Mouse (Mus musculus): ENCODE measurements around the gene Gm13078. TPM values are rescaled to one million over a fixed set of nuclear protein-coding genes. Genes with fewer than 3 reads are reported as not detected.

Gene Gm13078
- under 1 TPM in 1 of 2 experiments, not detected in 1; 0.16 TPM for polyA plus RNA-seq (2017; shearing (Covaris generic))

GRCm38 (mm10) chr4:143719155-143719554 is at the start of gene Gm13078:
Gene Gm13078, plus strand, starts transcription at chr4:143719455.
- ATAC-seq: no peak

- no peak for ATAC-seq
Measured at GRCm38 (mm10) chr4:143702611-143703010, 16.6 kb upstream of the Gm13078 start, which contains the start of gene Gm13089. Gene Gm13089, minus strand, starts transcription at chr4:143702711.

Other genes starting within 250 kb of the Gm13078 start
- not detected for gene Gm13043, start 208.1 kb upstream of the Gm13078 start, polyA plus RNA-seq (2017; shearing (Covaris generic))
- gene Gm13040, start 183.5 kb upstream of the Gm13078 start, polyA plus RNA-seq (2017; shearing (Covaris generic)): not detected
- not detected for gene BC080695, start 167.8 kb upstream of the Gm13078 start, polyA plus RNA-seq (2017; shearing (Covaris generic))
- not detected for gene Gm13057, start 167.7 kb upstream of the Gm13078 start, polyA plus RNA-seq (2017; shearing (Covaris generic))
- gene Gm13083, start 104.5 kb upstream of the Gm13078 start, polyA plus RNA-seq (2017; shearing (Covaris generic)): not detected
- not detected for gene Gm13088, start 62.2 kb upstream of the Gm13078 start, polyA plus RNA-seq (2017; shearing (Covaris generic))
- under 1 TPM in 1 of 2 experiments, not detected in 1; 0.30 TPM for gene Gm13089, start 16.7 kb upstream of the Gm13078 start, polyA plus RNA-seq (2017; shearing (Covaris generic))
- gene Gm13023, start 69.9 kb downstream of the Gm13078 start, polyA plus RNA-seq (2017; shearing (Covaris generic)): not detected
- gene Gm13084, start 96.6 kb downstream of the Gm13078 start, polyA plus RNA-seq (2017; shearing (Covaris generic)): not detected
- not detected for gene Gm13103, start 127.0 kb downstream of the Gm13078 start, polyA plus RNA-seq (2017; shearing (Covaris generic))
- gene Pramef6, start 180.9 kb downstream of the Gm13078 start, polyA plus RNA-seq (2017; shearing (Covaris generic)): not detected
- gene Pramef25, start 231.6 kb downstream of the Gm13078 start, polyA plus RNA-seq (2017; shearing (Covaris generic)): not detected
- gene Gm13101, start 247.5 kb downstream of the Gm13078 start, polyA plus RNA-seq (2017; shearing (Covaris generic)): not detected